Mouse (Mus musculus) G1E (cell line): ENCODE results near the gene Hes1.

ENCODE experiments used
- CTCF ChIP-seq: IDR thresholded peaks from 2 replicates; pipeline ENCODE4 v1.5.1; 2012; ENCODE audit warnings: low read depth, low read length, inconsistent platforms, mixed read lengths
- GATA1 ChIP-seq: IDR thresholded peaks from 2 replicates; pipeline ENCODE4 v1.6.1; 2012; ENCODE audit warnings: borderline replicate concordance, low read length, inconsistent platforms, mixed read lengths
- GATA2 ChIP-seq: IDR thresholded peaks from 2 replicates; pipeline ENCODE4 v1.6.1; 2012; ENCODE audit warnings: low read depth, low read length, inconsistent platforms, borderline replicate concordance
- POLR2AphosphoS5 ChIP-seq: IDR thresholded peaks from 2 replicates; pipeline ENCODE4 v1.6.1; 2012; ENCODE audit warnings: low read depth, low read length, inconsistent platforms; ENCODE audit not compliant: insufficient replicate concordance
- TAL1 ChIP-seq: conservative IDR thresholded peaks from 2 replicates; pipeline ENCODE4 v1.6.1; 2012; ENCODE audit warnings: low read depth, low read length, inconsistent platforms, mixed read lengths

GRCm38 (mm10) chr16:30081980-30082379 lies 17.8 kb downstream of the Hes1 start:
- TF ChIP-seq CTCF (no peak), GATA2 (no peak), GATA1 (no peak), TAL1 (no peak), POLR2AphosphoS5 (no peak)
